Mouse (Mus musculus) cerebellum, postnatal 14 days (tissue): ENCODE data around the gene Khdrbs1.
"Not testable (repeated sequence)": the region's sequence is repeated elsewhere in the genome, so short reads cannot be mapped to it uniquely, and the experiment has no call there.

Source experiments
- DNase-seq, 2 experiments: peaks; one replicate each; pipeline ENCODE4 v3.0.0; 2021; ENCODE audit warnings: mixed read lengths in 2 of 2

Khdrbs1 gene

GRCm38 (mm10) chr4:129742232-129743009, at the start of gene Khdrbs1:
Khdrbs1 (minus strand) TSS chr4:129742303.
- DNase-seq, result peak; percentile 98 to 99

DNA sequence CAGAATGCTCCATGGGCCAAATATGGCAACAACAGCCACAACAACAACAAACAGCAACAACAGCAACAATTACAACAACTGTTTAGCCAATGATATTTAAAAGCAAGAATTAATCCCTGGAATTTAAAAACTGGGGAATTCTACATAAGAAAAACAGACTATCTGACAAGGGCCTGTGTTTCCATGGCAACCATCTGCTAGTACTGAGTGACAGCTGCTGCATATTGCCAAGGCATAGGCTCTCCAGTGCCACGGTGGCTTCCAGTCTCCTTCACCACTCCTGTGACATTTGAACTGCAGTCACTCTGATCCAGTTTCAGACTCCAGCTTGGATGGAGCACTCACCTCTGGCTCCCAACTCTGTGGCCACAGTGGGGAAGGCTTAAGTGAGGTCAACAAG, 49.3 kb upstream of the Khdrbs1 start:
- no peak for DNase-seq

GRCm38 (mm10) chr4:129790475-129790874, 48.4 kb upstream of the Khdrbs1 start:
- no peak for DNase-seq

DNA sequence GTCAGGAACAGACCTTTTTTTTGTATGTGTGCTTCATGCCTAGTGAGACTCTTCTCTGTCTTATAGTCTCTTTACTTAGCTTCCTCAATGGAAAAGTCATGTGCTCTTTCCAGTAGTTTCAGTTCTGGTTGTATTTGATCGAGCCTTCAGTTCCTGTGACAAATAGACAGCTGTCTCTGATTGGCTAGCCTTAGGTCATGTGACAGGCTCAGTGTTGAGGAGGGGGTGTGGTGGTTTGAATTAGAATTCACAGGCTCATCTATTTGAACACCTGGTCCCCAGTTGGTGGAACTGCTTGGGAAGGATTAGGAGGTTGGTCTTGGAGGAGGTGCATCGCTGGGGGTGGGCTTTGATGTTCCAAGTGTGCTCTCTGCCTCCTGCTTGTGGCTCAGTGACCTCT, 47.5 kb upstream of the Khdrbs1 start:
- no peak for DNase-seq

DNA sequence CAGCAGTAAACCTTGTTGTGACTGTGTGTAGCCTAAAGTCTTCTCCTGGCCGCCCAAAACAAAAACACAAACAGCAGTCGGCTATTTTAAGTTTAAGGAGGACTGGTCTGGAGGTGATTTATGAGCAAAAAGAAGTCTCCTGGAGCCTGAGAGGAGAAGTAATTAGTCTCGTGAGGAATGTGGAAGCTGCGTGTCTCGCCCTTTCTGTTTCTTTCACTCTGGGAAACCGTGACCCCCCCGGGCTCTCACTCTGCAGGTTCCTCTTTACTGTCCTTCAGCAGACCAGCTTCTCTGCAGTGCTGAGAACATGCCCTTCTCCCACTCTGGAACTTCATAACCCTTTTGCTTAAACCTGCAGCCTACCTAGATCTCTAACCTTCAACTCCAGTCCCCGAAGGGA, 46.6 kb upstream of the Khdrbs1 start:
- no peak for DNase-seq

GRCm38 (mm10) chr4:129785178-129785577, 43.1 kb upstream of the Khdrbs1 start:
- peak; percentile 83 to 88 for DNase-seq

DNA sequence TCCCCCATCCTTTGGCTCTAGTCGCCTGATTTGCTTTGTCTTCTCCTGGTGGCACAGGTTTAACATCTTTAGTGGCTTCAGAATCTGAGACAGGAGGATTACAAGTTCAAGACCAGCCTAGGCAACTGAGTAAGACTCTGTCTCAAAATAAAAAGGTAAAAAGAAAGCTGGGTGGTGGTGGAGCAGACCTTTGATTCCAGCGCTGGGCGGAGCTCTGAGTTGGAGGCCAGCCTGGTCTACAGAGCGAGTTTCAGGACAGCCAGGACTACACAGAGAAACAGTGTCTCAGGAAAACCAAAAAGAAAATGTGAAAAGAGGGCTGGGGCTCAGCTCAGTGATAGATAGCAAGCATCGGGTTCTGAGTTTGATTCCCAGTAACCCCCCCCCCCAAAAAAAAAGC, 41.4 kb upstream of the Khdrbs1 start:
- no peak for DNase-seq

GRCm38 (mm10) chr4:129782857-129783331, 40.8 kb upstream of the Khdrbs1 start:
- DNase-seq, result no peak

DNA sequence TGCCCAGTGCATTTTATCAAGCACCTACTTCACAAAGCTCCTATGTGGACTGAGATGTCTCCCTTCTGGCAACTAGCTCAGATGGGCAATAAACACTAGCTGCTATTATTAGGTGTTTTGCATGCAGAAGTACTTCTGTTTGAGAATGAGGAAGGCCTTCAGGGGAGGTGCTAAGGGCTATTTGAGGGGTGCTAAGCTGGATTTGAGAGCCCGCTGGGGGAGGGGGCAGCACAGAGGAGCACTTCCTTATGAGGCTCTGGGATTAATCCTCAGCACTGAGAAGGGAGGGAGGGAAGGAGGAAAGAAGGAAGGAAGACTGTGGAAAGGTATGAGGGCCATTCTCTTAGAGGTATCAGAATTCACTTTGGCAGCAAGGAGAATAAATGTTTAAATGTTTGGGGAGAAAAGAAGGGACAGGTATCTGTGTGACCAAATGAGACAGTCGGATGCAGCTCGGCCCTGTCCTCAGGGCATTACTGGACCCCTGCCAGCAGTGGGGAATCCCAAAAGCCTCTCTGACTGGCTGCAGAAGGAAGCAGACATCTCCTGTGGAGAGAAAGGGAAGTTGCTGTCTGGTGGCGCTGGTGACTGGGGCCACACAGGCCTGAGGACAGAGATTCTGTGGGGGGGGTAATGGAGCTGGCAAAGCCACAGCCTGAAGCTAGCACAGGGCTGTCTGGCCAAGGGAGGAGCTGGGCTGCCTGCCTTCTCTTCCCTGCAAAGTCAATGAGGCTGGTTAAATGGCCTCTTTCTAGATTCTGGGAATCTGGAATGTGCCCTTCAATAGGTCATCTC, 40.0 kb upstream of the Khdrbs1 start:
- peak; percentile 73 to 77 for DNase-seq

GRCm38 (mm10) chr4:129771672-129772521, 29.8 kb upstream of the Khdrbs1 start:
- DNase-seq, result peak; percentile 45 to 53

GRCm38 (mm10) chr4:129771314-129771671, 29.2 kb upstream of the Khdrbs1 start:
- no peak for DNase-seq

DNA sequence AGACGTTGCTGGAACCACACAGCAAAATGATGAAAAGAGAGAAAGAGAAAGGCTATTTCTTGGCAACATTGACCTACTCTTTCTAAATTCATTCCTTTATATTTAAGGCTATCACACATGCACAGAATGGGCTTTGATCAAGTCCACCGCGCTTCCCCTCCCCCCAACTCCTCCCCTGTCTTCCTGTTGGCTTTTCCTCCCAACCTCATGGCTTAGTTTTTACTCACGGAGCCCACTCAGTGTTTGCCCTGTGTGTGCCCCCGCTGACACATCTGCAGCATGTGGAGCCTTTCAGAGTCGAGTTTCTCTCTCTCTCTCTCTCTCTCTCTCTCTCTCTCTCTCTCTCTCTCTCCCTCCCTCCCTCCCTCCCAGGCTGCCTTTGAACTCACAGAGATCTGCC, 28.5 kb upstream of the Khdrbs1 start:
- no peak for DNase-seq

GRCm38 (mm10) chr4:129768742-129769141, 26.6 kb upstream of the Khdrbs1 start:
- not testable (repeated sequence) for DNase-seq

DNA sequence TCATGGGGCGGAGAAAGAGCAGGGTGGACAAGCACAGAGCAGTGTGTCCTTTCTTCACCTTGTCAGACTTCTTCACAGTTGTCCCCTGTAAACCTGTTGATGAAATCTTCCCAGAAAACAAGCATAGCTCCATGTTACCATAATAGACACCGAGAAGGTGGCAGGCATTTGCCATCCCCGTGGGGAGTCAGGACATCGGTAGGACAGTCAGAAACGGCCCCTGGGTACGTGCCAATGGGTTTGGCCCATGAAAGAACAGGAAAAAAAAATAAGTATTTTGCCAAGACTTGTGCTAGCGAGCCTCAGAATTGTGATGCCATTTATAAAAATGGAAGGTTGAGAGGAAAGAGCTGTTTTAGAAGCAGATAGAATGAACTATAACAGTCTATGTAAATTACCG, 25.7 kb upstream of the Khdrbs1 start:
- peak; percentile 47 to 58 for DNase-seq

DNA sequence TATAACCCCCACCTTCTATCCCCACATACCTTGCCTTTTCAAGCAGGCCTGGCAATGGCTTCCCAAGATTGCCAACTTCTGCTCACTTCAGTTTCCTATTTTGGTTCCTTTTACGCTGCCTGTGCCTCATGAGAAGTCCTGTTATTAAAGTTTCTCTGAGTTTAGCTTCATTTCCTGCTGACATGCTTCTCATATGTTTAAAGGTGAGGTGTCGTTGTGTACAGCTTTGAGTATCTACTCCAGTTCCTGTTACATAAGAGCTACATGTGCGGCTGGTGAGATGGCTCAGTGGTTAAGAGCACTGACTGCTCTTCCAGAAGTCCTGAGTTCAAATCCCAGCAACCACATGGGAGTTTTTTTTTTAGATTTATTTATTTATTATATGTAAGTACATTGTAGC, 23.2 kb upstream of the Khdrbs1 start:
- DNase-seq, result no peak

GRCm38 (mm10) chr4:129762496-129762895, 20.4 kb upstream of the Khdrbs1 start:
- DNase-seq, result not testable (repeated sequence)

DNA sequence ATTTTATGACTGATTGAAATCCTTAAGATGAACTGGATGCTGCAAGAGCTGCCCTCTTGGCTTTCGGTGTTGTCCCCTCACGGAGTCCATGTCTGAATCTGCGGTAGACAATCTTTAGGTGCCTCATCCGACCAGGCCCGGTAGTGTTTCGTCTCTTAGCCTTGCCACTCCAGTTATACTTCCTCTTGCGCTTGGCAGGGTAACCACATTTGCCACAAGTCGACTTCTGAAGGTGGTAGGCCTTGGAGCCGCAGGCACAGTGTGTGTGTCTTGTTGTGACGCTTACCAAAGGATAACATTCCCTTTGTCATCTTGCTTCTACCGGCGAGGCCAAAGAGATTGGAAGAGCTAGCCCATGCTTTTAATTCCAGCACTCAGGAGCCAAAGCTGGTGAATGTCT, 19.5 kb upstream of the Khdrbs1 start:
- DNase-seq, result no peak

GRCm38 (mm10) chr4:129755455-129755854, 13.4 kb upstream of the Khdrbs1 start:
- DNase-seq, result no peak

DNA sequence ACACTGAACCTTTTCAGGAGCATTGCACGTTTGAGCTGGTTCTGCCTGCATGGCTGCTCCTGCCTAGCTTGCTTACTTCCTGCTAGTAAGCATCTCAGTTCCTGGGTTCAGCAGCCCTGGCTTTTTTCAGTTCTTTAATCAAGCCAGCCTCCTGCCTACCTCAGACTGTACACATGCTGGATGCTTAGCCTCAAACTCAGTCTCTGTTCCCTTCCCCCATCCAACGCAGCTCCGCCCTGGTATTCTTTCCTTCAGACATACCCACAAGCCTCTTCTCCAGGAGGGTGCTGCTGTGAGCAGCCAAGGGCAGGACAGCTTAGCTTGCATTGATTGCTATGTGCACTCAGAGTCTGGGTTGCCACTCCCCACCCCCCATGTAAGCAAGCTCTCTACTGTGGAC, 12.6 kb upstream of the Khdrbs1 start:
- DNase-seq, result no peak

GRCm38 (mm10) chr4:129750430-129750829, 8.3 kb upstream of the Khdrbs1 start:
- DNase-seq, result no peak

GRCm38 (mm10) chr4:129746591-129746990, 4.5 kb upstream of the Khdrbs1 start:
- DNase-seq, result no peak

- no peak for DNase-seq
These were observed 4.0 kb upstream of the Khdrbs1 start for GRCm38 (mm10) chr4:129746106-129746505.

- DNase-seq, result peak in 1 of 2 experiments; percentile 9
These were observed 1.4 kb upstream of the Khdrbs1 start for GRCm38 (mm10) chr4:129743494-129743893.
